Comparison of ENCODE assay signal across 8 mouse cellular contexts in genomic region chr1:53784291-53784720, GRCm38 (mm10). TPM values are rescaled to one million over a fixed set of nuclear protein-coding genes. Genes with fewer than 3 reads are reported as not detected.
A peak's percentile ranks its signal among the peaks of the same experiment; 100 is the strongest.
DNase-seq lines count a peak whose midpoint lies in the region; ATAC-seq and TF ChIP-seq lines count a peak whose summit lies in the region.

No protein-coding gene starts in this region.

- H3K4me2 ChIP-seq in hindbrain, postnatal 0 days (ENCODE audit: low read depth, low read length): peak overlapping the region; percentile 64
- H3K4me2 ChIP-seq in liver, embryonic 16.5 days (ENCODE audit: low read depth, low read length): peak overlapping the region; percentile 68
- H3K4me2 ChIP-seq in neural tube, embryonic 15.5 days: peak overlapping the region; percentile 72

- H3K4me3 ChIP-seq in hindbrain, postnatal 0 days (ENCODE audit: low read length): peak overlapping the region; percentile 82
- peak overlapping the region; percentile 91 for H3K4me3 ChIP-seq in liver, embryonic 16.5 days (ENCODE audit: low read depth, low read length)
- peak overlapping the region; percentile 75 for H3K4me3 ChIP-seq in neural tube, embryonic 15.5 days (replicated peaks)

- peak overlapping the region; percentile 67; the same call in 1 of the 2 replicates for H3K27ac ChIP-seq in hindbrain, postnatal 0 days
- H3K27ac ChIP-seq in liver, embryonic 16.5 days (ENCODE audit: low read length): peak overlapping the region; percentile 94
- peak overlapping the region; percentile 49; the same call in 1 of the 2 replicates for H3K27ac ChIP-seq in neural tube, embryonic 15.5 days (replicated peaks)

- under 1% methylated on average over 17 of the region's 17 CpGs for WGBS in hindbrain, postnatal 0 days
- WGBS in liver, embryonic 16.5 days (ENCODE audit: insufficient replicate concordance): under 1% methylated on average over 17 of the region's 17 CpGs
- under 1% methylated on average over 17 of the region's 17 CpGs for WGBS in neural tube, embryonic 15.5 days

- TF ChIP-seq CTCF in hindbrain, postnatal 0 days (IDR thresholded peaks at IDR 0.05; ENCODE audit: low read depth): no peak

- H3K9me3 ChIP-seq in hindbrain, postnatal 0 days (ENCODE audit: low read length): no peaks in the 10 kb centered on the region
- H3K9me3 ChIP-seq in liver, embryonic 16.5 days (replicated peaks; ENCODE audit: control insufficient read depth, low read length): no peaks in the 10 kb centered on the region
- H3K9me3 ChIP-seq in neural tube, embryonic 15.5 days (replicated peaks): no peaks in the 10 kb centered on the region

- no peaks in the 10 kb centered on the region for H3K27me3 ChIP-seq in hindbrain, postnatal 0 days (ENCODE audit: insufficient read depth, low read length)
- H3K27me3 ChIP-seq in liver, embryonic 16.5 days (ENCODE audit: control insufficient read depth, insufficient read depth, low read depth, low read length): no peaks in the 10 kb centered on the region
- no peaks in the 10 kb centered on the region for H3K27me3 ChIP-seq in neural tube, embryonic 15.5 days (replicated peaks)

- no peaks in the 10 kb centered on the region for H3K4me1 ChIP-seq in hindbrain, postnatal 0 days (ENCODE audit: insufficient read depth, low read length)
- peaks cover 7% of the 10 kb centered on the region for H3K4me1 ChIP-seq in liver, embryonic 16.5 days (ENCODE audit: control insufficient read depth, low read depth, low read length)
- peaks cover 8% of the 10 kb centered on the region for H3K4me1 ChIP-seq in neural tube, embryonic 15.5 days

- ATAC-seq in erythroid progenitor cell, adult 5-6 weeks (replicated peaks; ENCODE audit: low FRiP score, poor library complexity, severe bottlenecking): peak; percentile 80
- ATAC-seq in hindbrain, postnatal 0 days: peak; percentile 19
- peak; percentile 60 for ATAC-seq in liver, embryonic 16.5 days (ENCODE audit: low read depth)
- ATAC-seq in neural tube, embryonic 15.5 days (ENCODE audit: low FRiP score): peak; percentile 54

- peak overlapping the region; percentile 61 for H3K9ac ChIP-seq in hindbrain, postnatal 0 days (replicated peaks; ENCODE audit: low read length)
- peak overlapping the region; percentile 93 for H3K9ac ChIP-seq in liver, embryonic 16.5 days (ENCODE audit: low read depth, low read length)
- peak overlapping the region; percentile 48 for H3K9ac ChIP-seq in neural tube, embryonic 15.5 days (replicated peaks)

- H3K36me3 ChIP-seq in hindbrain, postnatal 0 days (ENCODE audit: insufficient read depth, low read length): no peaks in the 10 kb centered on the region
- no peaks in the 10 kb centered on the region for H3K36me3 ChIP-seq in liver, embryonic 16.5 days (ENCODE audit: control insufficient read depth, insufficient read depth)
- no peaks in the 10 kb centered on the region for H3K36me3 ChIP-seq in neural tube, embryonic 15.5 days

- DNase-seq in kidney, adult 18-20 months: peak; percentile 56
- DNase-seq in kidney, adult 11 months: no peak
- DNase-seq in ZHBTc4 (ENCODE audit: low read depth, low spot score): peak; percentile 43
- peak; percentile 26 for DNase-seq in hindbrain, postnatal 0 days (ENCODE audit: low spot score)
- no peak for DNase-seq in urinary bladder, adult 2 months (ENCODE audit: low spot score)

RNA-seq across cellular contexts. Expression of gene Stk17b, which starts 0.7 kb away (rescaled TPM):
- total RNA-seq in erythroid progenitor cell, adult 5-6 weeks (2015; ENCODE audit: low replicate concordance): 62.7 and 91.0 TPM in 2 replicates
- 52.5 and 61.0 TPM in 2 replicates for total RNA-seq in erythroid progenitor cell, adult 5-6 weeks (2017; ENCODE audit: low replicate concordance)
- 4.9 and 5.4 TPM in 2 replicates for total RNA-seq in hindbrain, postnatal 0 days (2014; rRNA removed)
- polyA plus RNA-seq in hindbrain, postnatal 0 days (2015; fragmentation: Nextera tagmentation; extraction: Ambion mirVana): 5.7 and 6.5 TPM in 2 replicates
- 21.7 and 22.9 TPM in 2 replicates for polyA plus RNA-seq in liver, embryonic 16.5 days (2015; fragmentation: Nextera tagmentation; extraction: Ambion mirVana)
- 6.1 and 10.4 TPM in 2 replicates for polyA plus RNA-seq in neural tube, embryonic 15.5 days (2015; fragmentation: Nextera tagmentation; extraction: Ambion mirVana)
- 21.6 and 21.8 TPM in 2 replicates for polyA plus RNA-seq in urinary bladder, adult 2 months (2012; rRNA removed)

Comparison
In these comparisons a context has a peak if more than half of its experiments do, and no peak if none do; other contexts are left out.
1. DNase-seq: peak in kidney, adult 18-20 months (single experiment), ZHBTc4 (single experiment) and hindbrain, postnatal 0 days (single experiment); none in kidney, adult 11 months (single experiment) and urinary bladder, adult 2 months (single experiment).
2. ATAC-seq: peak in every context shown above with its lines; median percentile 80 in erythroid progenitor cell, adult 5-6 weeks; 60 in liver, embryonic 16.5 days; 54 in neural tube, embryonic 15.5 days; 19 in hindbrain, postnatal 0 days.
3. Peak in every context shown above with its lines, with median percentiles within 50 percentile points of each other: H3K27ac ChIP-seq, H3K4me2 ChIP-seq, H3K4me3 ChIP-seq and H3K9ac ChIP-seq.